Mouse (Mus musculus) left cerebral cortex, adult 8-10 months (tissue): ENCODE measurements at regions not wholly inside any gene's neighbourhood (a gene's known extent, or its start where the extent isn't known, plus 50 kb on each side); places are given as distances from the start of the nearest gene placed in this dataset.
A peak's percentile ranks its signal among the peaks of the same experiment; 100 is the strongest.

Experiments
- DNase-seq, 2 experiments: peaks; one replicate each; pipeline ENCODE4 v3.0.0; 2022; ENCODE audit warnings: low spot score in 2 of 2

DNA sequence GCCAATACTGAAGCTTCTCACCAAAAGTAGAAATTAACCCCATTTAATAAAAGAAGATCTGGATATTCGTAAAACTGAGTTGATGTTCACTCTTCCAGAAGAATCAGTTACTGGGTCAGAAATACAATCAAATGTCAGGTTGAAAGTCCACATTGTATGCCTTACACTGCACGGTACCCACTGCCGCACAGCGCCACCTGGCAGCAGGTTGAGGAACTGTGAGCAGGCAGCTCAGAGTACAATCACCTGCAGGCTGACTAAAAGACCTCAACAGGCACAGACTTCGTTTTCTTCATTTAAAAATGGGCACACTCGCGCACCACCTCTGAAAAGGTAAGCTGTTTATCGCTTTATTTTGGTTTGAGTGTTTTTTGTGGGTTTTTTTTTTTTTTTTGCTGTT lies 341.8 kb upstream of the Mms22l start:
- peak; percentile 37 to 66 for DNase-seq

DNA sequence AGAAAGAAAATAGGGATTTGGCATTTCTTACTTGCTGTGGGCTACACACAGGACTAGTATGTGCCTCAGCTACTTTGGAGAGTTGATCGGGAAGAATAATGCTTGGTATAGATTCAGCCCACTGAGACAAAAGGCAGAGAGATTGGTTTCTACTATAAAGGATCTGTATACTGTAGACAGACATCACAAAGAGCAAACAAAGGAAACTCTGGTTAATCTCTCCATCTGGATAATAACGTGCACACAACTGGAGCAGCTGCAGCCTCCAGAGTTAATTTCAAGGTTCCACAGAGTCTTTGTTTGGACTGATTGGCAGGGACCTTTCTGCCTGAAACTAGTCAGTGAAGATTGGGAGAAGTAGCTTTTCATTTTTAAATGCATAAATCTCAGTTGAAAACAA lies 322.5 kb upstream of the Mms22l start:
- no peak for DNase-seq

- peak in 1 of 2 experiments; percentile 23 for DNase-seq
Measured at GRCm38 (mm10) chr4:24213262-24214036, 282.8 kb upstream of the Mms22l start.

GRCm38 (mm10) chr4:24214037-24214362 lies 282.3 kb upstream of the Mms22l start:
- no peak for DNase-seq

- no peak for DNase-seq
Measured at GRCm38 (mm10) chr4:24218383-24218934, 277.8 kb upstream of the Mms22l start.

GRCm38 (mm10) chr4:24219074-24219497 lies 277.2 kb upstream of the Mms22l start:
- no peak for DNase-seq

DNA sequence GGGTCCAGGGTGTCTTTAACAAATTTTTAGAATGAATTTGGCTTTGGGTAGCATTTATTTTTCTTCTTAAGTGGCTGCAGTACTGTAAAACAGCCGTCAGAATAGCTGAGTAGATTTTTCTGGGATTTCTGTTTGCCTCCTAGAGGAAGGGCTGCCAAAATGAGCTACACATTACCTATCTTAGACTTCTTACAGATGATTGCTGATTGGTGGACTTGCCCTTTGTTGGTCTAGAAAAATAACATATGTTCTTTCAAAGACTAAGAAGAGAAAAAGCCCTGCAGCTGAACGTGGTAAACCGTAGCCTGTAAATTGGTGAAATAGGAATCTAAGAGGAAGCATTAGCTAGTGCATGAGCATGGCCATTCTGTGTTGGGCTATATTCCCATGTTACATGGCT lies 276.7 kb upstream of the Mms22l start:
- no peak for DNase-seq

DNA sequence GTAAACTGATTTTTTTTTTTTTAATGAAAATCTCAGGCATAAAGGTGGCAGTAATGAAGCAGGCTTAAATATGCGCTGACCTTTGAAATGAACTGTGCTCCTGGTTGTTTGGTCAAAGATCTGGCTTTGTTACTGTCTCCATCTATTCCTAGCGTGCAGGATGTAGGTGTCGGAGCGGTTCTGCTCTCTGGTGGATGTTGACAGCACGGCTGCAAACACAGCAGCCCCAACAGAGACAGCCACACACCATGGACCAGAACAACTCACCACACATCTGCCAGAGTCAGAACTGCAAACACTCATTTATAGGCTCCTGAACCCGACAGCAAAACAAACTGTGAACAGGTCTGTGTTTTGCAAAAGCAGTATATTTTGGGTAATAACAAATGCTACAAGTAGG lies 251.1 kb upstream of the Mms22l start:
- DNase-seq, result no peak

DNA sequence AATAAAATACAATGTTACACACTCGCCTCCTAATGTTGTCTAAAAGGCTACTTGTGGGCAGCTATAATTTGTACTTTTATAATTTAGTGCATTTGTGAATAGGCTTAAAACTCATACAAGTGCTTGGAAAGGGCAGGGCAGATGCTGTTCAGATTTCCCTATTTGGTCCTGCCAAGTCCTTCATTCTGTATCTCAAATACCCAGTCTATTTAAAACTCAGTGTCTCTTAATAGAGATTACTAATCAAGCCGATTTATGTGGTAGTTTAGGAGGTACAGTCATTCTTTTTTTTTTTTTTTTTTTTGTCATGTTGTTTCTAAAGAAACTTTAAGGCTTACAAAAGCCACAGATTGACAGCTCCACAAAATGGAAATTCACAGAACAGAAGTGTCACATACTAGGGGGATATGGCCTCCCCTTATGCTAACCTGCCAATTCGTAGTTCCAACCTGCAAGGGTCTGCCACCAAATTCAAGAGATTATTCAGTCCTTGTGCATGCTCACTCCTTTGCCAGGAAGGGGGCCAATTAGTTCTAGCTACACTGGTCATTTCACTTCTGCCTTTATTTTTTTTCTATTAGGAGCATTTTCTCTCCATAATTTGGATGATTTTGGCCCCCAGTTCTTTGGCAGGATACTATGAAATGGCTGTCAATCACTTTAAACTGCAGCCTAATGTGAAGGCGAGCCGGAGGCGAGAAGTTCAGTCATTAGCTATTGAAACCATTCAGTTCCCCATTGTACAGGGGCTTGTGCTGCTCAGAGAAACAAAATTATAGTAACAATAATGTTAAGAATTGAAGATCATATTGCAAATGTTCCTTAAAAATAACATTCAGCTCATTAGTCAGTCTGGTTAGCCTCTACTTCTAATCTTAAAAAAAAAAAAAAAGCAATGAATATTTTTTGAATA lies 247.9 kb upstream of the Mms22l start:
- no peak for DNase-seq

DNA sequence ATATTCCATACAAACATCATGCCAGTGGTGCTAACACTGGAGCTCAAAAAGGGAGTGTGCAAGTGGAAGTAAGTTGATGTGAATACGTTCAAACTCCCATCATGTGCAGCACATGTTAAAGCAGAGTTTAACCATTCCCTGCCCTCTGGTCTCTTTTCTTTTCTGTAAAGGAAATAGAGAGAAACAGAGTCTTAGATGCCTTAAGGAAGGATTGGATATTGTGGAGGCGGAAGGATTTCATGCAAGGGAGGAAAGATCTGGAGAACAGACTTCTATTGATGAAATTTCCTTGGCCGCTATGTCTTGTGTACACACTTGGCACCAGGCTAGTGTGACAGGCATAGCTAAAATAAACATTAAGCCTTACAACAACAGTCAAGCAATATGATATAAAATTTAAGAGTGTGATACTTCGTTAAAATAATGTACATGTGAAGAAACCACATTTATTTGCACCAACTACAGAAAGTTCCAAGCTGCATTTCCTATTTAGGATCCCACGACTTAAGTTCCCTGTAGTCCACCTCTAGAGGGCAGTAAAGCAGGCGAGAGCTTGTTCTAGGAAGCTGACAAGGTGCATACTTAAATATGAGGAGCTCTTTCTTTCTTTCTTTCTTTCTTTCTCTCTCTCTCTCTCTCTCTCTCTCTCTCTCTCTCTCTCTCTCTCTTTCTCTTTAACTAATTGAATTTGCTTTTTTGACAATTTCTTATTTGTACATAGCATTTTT lies 246.8 kb upstream of the Mms22l start:
- DNase-seq, result no peak

DNA sequence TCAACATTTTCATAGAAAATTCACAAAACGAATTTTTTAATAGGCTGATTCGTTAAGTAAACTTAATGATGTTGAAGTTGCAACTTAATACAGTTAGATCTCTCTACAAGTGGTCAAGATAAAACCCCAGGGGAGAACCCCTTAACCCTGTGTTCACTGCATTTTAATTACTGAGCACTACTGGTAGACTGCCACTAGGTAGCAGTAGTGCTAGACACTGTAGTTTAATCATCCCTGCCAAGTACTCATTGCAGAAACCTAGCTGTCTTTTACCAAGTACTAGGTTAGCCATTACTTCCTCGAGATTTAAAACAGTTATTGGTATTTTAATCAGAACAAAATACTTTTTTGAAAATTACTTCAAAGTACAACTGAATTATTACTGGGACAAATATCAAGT lies 218.1 kb upstream of the Mms22l start:
- DNase-seq, result no peak
